Mouse (Mus musculus) myocyte (in vitro differentiated cells): ENCODE data around the gene Ptpn23.

Source experiments
- MAX ChIP-seq: IDR thresholded peaks from one replicate; pipeline ENCODE4 v1.6.1; 2011; ENCODE audit warnings: low read depth, mild to moderate bottlenecking, control low read depth
- MYOG ChIP-seq, 3 experiments: IDR thresholded peaks; one replicate each; pipeline ENCODE4 v1.6.1; 2011; ENCODE audit warnings: control low read depth in 2 of 3, low read depth in 2 of 3, mild to moderate bottlenecking in 2 of 3; ENCODE audit not compliant: insufficient read length in 2 of 3, control insufficient read depth in 1 of 3, insufficient read depth in 1 of 3
- POLR2A ChIP-seq: IDR thresholded peaks from one replicate; pipeline ENCODE4 v1.6.1; 2011; ENCODE audit warnings: low read depth, mild to moderate bottlenecking, control low read depth, moderate library complexity; ENCODE audit not compliant: insufficient read length
- REST ChIP-seq: IDR thresholded peaks from one replicate; pipeline ENCODE4 v1.6.1; 2011; ENCODE audit warnings: mild to moderate bottlenecking, control low read depth, moderate library complexity; ENCODE audit not compliant: insufficient read depth, insufficient read length
- SRF ChIP-seq: IDR thresholded peaks from one replicate; pipeline ENCODE4 v1.6.1; 2011; ENCODE audit warnings: low read depth; ENCODE audit not compliant: control insufficient read depth, insufficient read length
- TCF12 ChIP-seq: IDR thresholded peaks from one replicate; pipeline ENCODE4 v1.6.1; 2011; ENCODE audit warnings: mild to moderate bottlenecking, control low read depth; ENCODE audit not compliant: poor library complexity, insufficient read depth, severe bottlenecking
- USF1 ChIP-seq: IDR thresholded peaks from one replicate; pipeline ENCODE4 v1.6.1; 2011; ENCODE audit warnings: low read depth, mild to moderate bottlenecking, control low read depth, moderate library complexity

DNA sequence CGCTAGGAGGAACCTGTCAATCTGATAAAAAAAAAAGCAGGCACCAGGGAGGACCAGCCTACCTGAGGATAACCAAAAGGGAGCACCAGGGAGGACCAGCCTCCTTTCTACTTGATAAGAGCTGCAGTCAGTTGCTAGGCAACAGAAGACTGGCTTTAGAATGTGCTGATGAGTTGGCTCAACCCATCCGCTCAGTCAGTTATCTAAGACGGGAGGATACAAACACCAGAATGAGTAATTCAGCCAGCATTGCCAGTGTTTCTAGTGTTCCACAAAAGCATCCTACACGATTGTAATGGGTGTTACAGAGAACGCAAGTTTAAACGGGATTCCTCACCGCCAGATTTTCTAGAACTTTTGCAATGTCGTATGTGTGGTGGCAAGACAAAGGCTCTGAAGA, 23.2 kb upstream of the Ptpn23 start:
- no peak for TF ChIP-seq POLR2A
- no peak for TF ChIP-seq TCF12
- TF ChIP-seq MYOG (IDR thresholded peaks at IDR 0.05; ENCODE audit: control insufficient read depth in 1 of 3, insufficient read depth in 1 of 3, insufficient read length in 2 of 3, low read depth in 2 of 3) = no peak
- TF ChIP-seq SRF = no peak
- TF ChIP-seq USF1 = no peak
- no peak for TF ChIP-seq MAX
- TF ChIP-seq REST = no peak
